Mouse (Mus musculus): ENCODE measurements around the gene Hipk4. TPM values are rescaled to one million over a fixed set of nuclear protein-coding genes. Genes with fewer than 3 reads are reported as not detected.

The Hipk4 gene
- polyA plus RNA-seq, 1 experiment from 2014 or later, result 0.87 TPM

DNA sequence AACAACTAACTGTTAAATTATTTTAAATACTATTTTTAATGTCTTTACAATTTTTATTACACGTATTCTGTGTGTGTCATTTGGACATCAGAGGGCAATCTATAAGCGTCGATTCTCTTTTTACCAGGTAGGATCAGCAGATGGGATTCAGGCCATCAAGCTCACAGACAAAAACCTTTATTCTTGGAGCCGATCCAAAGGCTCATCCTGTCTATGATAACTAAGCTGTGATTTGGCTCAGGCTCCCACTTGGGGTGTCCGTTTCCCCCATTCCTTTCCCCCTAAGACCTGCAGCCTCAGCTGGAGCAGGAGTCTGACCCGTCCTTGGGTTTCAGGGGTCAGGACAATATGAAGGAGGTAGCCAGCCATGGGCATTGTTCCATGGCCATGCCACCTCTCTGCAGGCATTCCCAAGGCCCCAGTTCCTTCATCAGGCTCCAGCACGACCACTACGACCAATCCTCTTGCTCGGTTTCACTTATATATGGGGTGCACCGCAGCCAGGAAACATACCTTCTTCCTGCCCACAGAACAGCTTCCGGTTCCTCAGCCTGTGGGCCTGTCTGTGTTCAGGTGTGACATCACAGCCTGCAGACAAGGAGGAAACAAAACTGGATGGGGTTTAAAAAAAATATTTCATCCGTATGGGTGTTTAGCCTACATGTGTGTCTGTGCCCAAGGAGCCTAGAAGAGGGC lies 21.8 kb downstream of the Hipk4 start:
- no peak overlapping the region for H3K4me3 ChIP-seq
- H3K27ac ChIP-seq, result no peak overlapping the region
- no peak for ATAC-seq (ENCODE audit: low FRiP score, low read depth)
- no peak overlapping the region for H3K4me2 ChIP-seq (replicated peaks)
- peaks cover 14% of the 10 kb centered on the region for H3K36me3 ChIP-seq
- no peaks in the 10 kb centered on the region for H3K9me3 ChIP-seq
- H3K27me3 ChIP-seq, result no peaks in the 10 kb centered on the region
- H3K4me1 ChIP-seq, result peaks cover 13% of the 10 kb centered on the region
- WGBS, result 86% methylated on average over 12 of the region's 12 CpGs
- no peak overlapping the region for H3K9ac ChIP-seq

DNA sequence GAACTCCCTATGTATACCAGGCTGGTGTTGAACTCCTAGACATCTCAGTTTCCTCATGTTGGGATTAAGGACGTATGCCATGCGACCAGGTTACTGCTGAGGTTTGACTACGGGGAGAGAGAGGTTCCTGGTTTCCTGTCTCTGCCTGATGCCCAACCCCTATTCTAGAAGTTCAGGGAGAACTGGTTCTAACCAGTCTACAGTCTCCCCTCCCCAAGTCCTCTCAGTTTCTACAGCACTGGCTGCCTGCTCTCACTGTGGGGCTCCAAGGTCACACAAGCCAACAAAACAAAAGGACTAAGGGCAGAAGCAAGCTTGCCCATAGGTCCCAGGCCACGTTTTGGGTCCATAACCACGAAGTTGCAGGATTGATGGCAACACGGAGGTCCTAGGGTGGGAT lies 26.5 kb downstream of the Hipk4 start:
- Histone ChIP-seq H3K27me3 (no peaks in the 10 kb centered on the region), H3K4me1 (peaks cover 14% of the 10 kb centered on the region), H3K36me3 (no peaks in the 10 kb centered on the region), H3K27ac (no peak overlapping the region), H3K4me3 (no peak overlapping the region), H3K9ac (no peak overlapping the region), H3K4me2 (replicated peaks) (no peak overlapping the region), H3K9me3 (no peaks in the 10 kb centered on the region)
- ATAC-seq (ENCODE audit: low FRiP score, low read depth), result no peak
- WGBS, result 74% methylated on average over 6 of the region's 6 CpGs

DNA sequence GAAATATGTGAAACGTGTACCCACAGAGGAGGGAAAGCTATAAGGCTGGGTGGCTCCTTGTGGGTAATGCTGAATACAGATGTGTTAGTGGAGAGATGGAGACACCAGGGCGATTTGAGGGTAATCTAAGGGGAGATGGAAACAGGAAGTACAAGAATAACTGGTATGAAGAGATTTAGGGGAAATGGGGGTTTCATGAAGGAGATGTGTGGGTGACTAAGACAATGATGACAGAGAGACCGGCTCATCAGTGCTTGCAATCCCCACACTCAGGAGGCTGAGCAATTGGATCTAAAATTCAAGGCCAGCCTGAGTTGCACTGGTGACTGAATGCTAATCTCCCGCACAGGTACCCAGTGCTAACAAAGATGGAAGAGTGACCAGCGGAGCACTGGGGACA lies 29.0 kb downstream of the Hipk4 start:
- H3K36me3 ChIP-seq, result peaks cover 13% of the 10 kb centered on the region
- H3K27me3 ChIP-seq, result no peaks in the 10 kb centered on the region
- H3K9ac ChIP-seq, result peak overlapping the region; percentile 63
- ATAC-seq (ENCODE audit: low FRiP score, low read depth), result no peak
- H3K9me3 ChIP-seq, result no peaks in the 10 kb centered on the region
- H3K4me2 ChIP-seq (replicated peaks), result peak overlapping the region; percentile 81
- H3K4me1 ChIP-seq, result peaks cover 17% of the 10 kb centered on the region
- H3K27ac ChIP-seq, result no peak overlapping the region
- peak overlapping the region; percentile 83 for H3K4me3 ChIP-seq
- 50% methylated on average over 5 of the region's 5 CpGs for WGBS

DNA sequence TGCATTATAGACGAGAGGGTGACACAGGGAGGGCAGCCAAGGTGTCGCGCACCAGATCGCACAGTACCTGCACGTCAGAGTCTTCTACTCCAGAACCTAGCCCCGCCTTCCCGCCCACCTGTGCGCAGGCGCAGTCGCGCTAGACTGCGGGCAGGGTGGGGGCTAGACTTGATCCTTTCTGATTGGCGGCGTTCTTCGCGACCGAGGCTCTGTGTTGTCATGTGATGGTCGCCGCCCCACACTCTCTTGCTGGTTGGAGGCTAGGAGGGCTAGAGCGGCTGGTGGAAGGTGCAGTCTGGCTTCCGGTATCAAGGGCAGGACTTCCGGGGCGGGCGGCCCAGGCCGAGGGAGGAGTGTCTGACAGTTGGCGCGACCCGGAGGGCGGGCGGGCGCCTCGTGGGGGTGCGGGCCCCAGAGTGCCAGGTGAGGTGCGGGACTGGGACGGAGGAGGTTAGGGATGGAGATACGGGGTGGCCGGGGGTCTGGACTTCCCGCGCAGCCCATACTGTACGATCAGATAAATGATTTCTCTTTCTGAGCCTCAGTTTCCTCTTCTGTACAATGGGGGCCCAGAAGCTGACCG lies 30.0 kb downstream of the Hipk4 start, which contains the start of the genes Pld3 and 2310022A10Rik:
Pld3 (minus strand) TSS at position 288 of the 583 bp plus-strand sequence.
2310022A10Rik (plus strand) TSS at position 303 of the 583 bp plus-strand sequence.
- under 1% methylated on average over 40 of the region's 41 CpGs for WGBS
- H3K27ac ChIP-seq, result no peak within 1 kb of the TSS; the same call in 1 of the 2 replicates
- H3K9me3 ChIP-seq, result no peaks in the 10 kb centered on the region
- peak within 1 kb of the TSS; percentile 83 for H3K4me3 ChIP-seq
- peaks cover 17% of the 10 kb centered on the region for H3K4me1 ChIP-seq
- peak; percentile 99 for ATAC-seq (ENCODE audit: low FRiP score, low read depth)
- H3K9ac ChIP-seq, result peak within 1 kb of the TSS; percentile 80
- peaks cover 13% of the 10 kb centered on the region for H3K36me3 ChIP-seq
- no peaks in the 10 kb centered on the region for H3K27me3 ChIP-seq
- peak within 1 kb of the TSS; percentile 81 for H3K4me2 ChIP-seq (replicated peaks)

DNA sequence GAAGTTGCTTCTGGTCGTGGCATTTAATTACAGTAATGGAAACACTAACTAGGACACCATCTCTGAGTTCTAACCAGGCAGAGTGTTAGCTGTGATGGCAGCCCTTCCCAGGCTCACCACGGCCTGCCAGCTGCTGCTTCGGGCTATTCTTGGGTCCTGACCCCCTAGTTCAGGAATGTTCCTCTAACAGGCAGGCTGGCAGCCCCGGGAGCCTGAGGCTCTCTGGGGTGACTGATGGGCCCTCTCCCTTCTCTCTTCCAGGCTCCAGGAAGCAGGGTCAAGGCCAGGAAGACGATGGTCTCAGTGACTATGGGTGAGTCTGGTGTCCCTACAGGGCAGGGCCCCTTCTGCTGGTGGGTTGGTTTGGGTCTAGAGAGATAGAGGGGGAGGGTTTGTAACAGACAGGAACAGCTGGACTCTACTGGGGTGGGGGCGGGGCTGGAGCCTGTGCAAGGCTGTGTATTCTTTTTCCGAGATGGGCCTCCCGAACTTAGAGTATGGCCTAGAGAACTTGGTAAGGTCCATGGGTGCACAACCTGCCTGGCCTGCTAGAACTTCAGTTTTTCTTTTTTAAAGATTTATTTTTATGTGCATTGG lies 37.3 kb downstream of the Hipk4 start:
- Histone ChIP-seq H3K9ac (no peak overlapping the region; the same call in 1 of the 2 replicates), H3K27me3 (no peaks in the 10 kb centered on the region), H3K4me3 (no peak overlapping the region), H3K4me1 (no peaks in the 10 kb centered on the region), H3K27ac (peak overlapping the region; percentile 22; the same call in 1 of the 2 replicates), H3K36me3 (peaks cover 81% of the 10 kb centered on the region), H3K4me2 (replicated peaks) (no peak overlapping the region), H3K9me3 (no peaks in the 10 kb centered on the region)
- ATAC-seq (ENCODE audit: low FRiP score, low read depth), result peak; percentile 84
- WGBS, result 67% methylated on average over 8 of the region's 8 CpGs

DNA sequence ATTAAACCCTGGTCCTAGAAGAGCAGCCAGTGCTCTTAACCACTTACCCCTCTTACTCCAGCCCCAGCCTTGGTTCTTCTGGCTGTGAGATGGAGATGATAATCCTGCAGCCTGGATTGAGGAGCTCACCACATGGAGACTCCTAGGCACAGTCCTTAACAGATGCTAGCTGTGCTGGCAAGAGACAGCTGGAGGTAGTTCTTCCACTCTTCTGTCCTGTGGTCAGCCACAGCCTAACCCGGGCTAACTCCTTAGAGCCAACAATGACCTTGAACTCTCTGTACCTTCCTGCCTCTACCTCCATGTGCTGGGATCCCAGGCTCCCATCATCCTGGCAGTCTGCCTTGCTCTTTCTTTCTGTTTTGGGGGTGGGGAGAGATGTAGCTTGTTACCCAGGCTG lies 37.9 kb downstream of the Hipk4 start:
- Histone ChIP-seq H3K27me3 (no peaks in the 10 kb centered on the region), H3K9ac (no peak overlapping the region), H3K36me3 (peaks cover 80% of the 10 kb centered on the region), H3K27ac (no peak overlapping the region), H3K4me2 (replicated peaks) (no peak overlapping the region), H3K4me3 (no peak overlapping the region), H3K9me3 (no peaks in the 10 kb centered on the region), H3K4me1 (no peaks in the 10 kb centered on the region)
- WGBS, result 80% methylated on average over 1 of the region's 1 CpGs
- no peak for ATAC-seq (ENCODE audit: low FRiP score, low read depth)

DNA sequence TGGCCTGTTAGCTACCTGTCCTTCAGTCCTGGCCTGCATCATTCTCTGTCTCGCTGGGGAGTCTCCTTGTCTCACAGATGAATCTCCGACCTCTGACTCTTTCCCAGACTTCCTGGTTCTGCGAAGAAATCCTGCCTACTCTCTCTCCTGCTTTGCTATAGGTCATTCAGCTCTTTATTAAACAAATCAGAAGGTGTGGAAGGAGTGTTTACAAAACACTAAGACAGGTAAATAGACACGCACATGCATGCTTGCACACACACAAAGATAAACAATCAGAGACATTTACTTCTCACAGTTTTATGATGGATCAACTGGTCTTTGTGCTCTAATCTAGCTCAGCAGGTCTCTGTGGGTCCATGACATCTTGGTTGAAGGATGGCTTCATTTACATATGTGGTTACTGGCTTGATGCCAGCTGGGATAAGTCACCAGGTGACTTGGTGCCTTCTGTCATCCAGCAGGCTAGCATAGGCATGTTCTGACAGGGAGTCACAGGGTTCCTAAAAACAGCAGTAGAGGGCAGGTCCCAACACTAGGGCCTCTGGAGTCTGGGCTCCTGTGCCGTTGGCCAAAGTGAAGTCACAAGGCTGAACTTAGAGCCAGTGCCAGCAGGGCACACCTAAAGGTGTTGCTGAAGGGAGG lies 46.6 kb downstream of the Hipk4 start:
- WGBS, result 89% methylated on average over 5 of the region's 5 CpGs
- H3K27ac ChIP-seq, result no peak overlapping the region

DNA sequence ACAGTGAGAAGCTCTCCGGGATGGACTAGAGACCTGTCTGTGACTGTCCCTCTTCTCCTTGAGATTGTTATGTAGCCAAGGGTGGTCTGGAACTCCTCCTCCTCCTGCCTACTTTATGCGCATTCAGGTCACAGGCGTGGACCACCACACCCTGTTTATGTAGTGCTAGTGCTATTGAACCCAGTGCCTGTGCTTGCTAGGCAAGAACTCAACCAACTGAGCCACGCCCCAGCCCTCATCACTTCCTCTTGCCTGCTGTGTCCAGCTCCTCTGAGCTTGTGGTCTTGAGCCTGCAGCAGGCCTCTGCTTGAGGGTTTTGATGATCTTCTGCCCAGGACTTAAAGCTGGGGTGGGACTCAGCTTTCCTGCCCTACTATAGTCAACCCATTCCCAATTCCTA lies 49.1 kb downstream of the Hipk4 start:
- Histone ChIP-seq H3K4me2 (replicated peaks) (no peak overlapping the region), H3K9ac (no peak overlapping the region), H3K9me3 (no peaks in the 10 kb centered on the region), H3K36me3 (peaks cover 90% of the 10 kb centered on the region), H3K27ac (no peak overlapping the region), H3K27me3 (no peaks in the 10 kb centered on the region), H3K4me1 (no peaks in the 10 kb centered on the region), H3K4me3 (no peak overlapping the region)
- ATAC-seq (ENCODE audit: low FRiP score, low read depth), result no peak
- 98% methylated on average over 4 of the region's 4 CpGs for WGBS

More for the DNA sequence above, 46.6 kb downstream of the Hipk4 start:
- ATAC-seq (ENCODE audit: low FRiP score, low read depth), result no peak
- Histone ChIP-seq H3K9me3 (no peaks in the 10 kb centered on the region), H3K9ac (no peak overlapping the region), H3K4me2 (replicated peaks) (no peak overlapping the region), H3K4me3 (no peak overlapping the region), H3K4me1 (no peaks in the 10 kb centered on the region), H3K27me3 (no peaks in the 10 kb centered on the region), H3K36me3 (peaks cover 84% of the 10 kb centered on the region)

DNA sequence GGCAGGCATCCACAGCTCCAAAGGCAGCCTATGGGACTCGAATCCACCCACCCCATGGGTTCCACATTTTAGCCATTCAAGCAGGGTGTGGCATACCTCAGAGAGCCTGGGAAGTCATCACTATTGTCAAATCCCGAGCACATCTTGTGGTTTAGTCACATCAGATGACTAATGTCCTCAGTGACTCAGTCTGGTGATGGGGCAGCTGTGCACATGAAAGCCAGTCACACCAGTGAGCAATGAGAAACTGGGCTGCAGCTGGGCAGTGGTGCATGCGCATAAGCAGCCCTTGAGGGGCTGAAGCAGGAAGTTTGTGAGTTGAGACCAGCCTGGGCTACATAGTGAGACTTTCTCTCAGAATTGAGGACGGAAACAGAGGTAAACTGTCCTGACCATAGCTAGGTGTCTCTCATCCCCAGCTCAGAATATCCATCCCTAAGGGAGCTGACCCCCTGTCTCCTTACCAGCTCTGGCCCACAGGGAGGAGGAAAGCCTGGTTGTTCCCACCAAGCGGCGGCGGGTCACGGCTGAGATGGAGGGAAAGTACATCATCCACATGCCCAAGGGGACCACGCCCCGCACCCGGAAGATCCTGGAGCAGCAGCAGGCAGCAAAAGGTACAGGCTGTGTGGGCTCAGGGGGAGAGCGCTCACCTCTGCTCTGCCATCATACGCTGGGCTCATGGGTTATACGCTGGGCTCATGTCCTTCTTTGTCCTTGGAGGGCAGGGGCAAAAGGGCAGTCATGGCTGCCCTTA lies 51.2 kb downstream of the Hipk4 start:
- Histone ChIP-seq H3K4me2 (replicated peaks) (no peak overlapping the region), H3K4me3 (no peak overlapping the region), H3K36me3 (peaks cover 90% of the 10 kb centered on the region), H3K4me1 (no peaks in the 10 kb centered on the region), H3K27ac (no peak overlapping the region), H3K27me3 (no peaks in the 10 kb centered on the region), H3K9me3 (no peaks in the 10 kb centered on the region), H3K9ac (no peak overlapping the region)
- WGBS, result 92% methylated on average over 14 of the region's 14 CpGs
- no peak for ATAC-seq (ENCODE audit: low FRiP score, low read depth)

DNA sequence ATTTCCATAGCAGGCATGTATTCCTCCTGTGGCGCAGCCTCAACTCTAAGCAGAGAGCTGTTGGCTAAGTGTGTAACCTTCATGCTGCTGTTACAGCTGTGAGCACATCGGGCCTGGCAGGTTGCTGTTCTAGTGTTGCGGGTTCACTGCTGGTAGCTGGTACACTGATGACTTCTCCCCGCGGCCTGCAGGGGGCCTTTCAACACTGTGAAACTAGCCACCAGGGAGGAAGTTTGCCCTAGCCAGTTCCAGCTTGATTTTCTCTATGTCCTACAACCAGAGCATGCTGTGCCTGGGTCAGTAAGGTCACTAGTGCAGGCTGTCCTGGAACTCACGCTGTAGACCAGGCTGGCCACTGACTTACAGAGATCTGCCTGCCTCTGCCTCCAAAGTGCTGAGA lies 53.8 kb downstream of the Hipk4 start:
- Histone ChIP-seq H3K27me3 (no peaks in the 10 kb centered on the region), H3K9me3 (no peaks in the 10 kb centered on the region), H3K9ac (no peak overlapping the region), H3K4me3 (no peak overlapping the region), H3K4me2 (replicated peaks) (no peak overlapping the region), H3K36me3 (peaks cover 93% of the 10 kb centered on the region), H3K27ac (no peak overlapping the region), H3K4me1 (no peaks in the 10 kb centered on the region)
- 69% methylated on average over 6 of the region's 6 CpGs for WGBS
- no peak for ATAC-seq (ENCODE audit: low FRiP score, low read depth)

DNA sequence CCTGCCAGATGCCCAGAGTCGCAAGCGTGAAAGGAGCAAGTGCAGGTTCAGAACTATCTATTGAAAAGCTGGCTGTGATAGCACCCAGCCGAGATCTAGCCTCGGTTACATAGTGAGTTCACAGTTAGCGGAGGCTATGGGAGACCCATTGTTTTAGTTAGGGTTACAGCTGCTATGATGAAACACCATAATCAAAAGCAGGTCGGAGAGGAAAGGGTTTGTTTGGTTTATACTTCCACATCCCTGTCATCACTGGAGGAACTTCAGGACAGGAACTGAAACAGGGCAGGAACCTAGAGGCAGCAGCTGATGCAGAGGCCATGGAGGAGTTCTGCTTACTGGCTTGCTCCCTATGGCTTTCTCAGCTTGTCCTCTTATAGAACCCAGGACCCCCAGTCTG lies 54.5 kb downstream of the Hipk4 start:
- Histone ChIP-seq H3K4me2 (replicated peaks) (no peak overlapping the region), H3K4me3 (no peak overlapping the region), H3K9ac (no peak overlapping the region), H3K27ac (no peak overlapping the region), H3K27me3 (no peaks in the 10 kb centered on the region), H3K36me3 (peaks cover 93% of the 10 kb centered on the region), H3K9me3 (no peaks in the 10 kb centered on the region), H3K4me1 (no peaks in the 10 kb centered on the region)
- ATAC-seq (ENCODE audit: low FRiP score, low read depth), result no peak
- 94% methylated on average over 6 of the region's 6 CpGs for WGBS
